Mouse (Mus musculus): ENCODE data around the gene 1700029J07Rik.

- TF ChIP-seq CTCF (IDR thresholded peaks at IDR 0.05; ENCODE audit: insufficient read depth, low read length) (no peak), POLR2A (IDR thresholded peaks at IDR 0.05; ENCODE audit: borderline replicate concordance, extremely low read depth, low read depth, low read length) (no peak)
These were observed 24.4 kb downstream of the 1700029J07Rik start for GRCm38 (mm10) chr8:45950622-45951021.

All from lung, adult 2 months (tissue).